Mouse (Mus musculus): Measurements from ENCODE around the gene Akap1. TPM values are rescaled to one million over a fixed set of nuclear protein-coding genes. Genes with fewer than 3 reads are reported as not detected.

The Akap1 gene
- total and polyA plus RNA-seq, 2 experiments from 2014 or later, result 24.4 to 48.2 TPM

- H3K27me3 ChIP-seq (ENCODE audit: insufficient read depth, low read length), result no peaks in the 10 kb centered on the region
- no peak overlapping the region for H3K9ac ChIP-seq (replicated peaks; ENCODE audit: low read length, poor library complexity, severe bottlenecking)
- no peak overlapping the region for H3K4me3 ChIP-seq (ENCODE audit: low read depth, low read length)
- no peak for DNase-seq (ENCODE audit: low spot score)
- no peak for ATAC-seq (ENCODE audit: low FRiP score)
- no peaks in the 10 kb centered on the region; the same call in 1 of the 2 replicates for H3K36me3 ChIP-seq (ENCODE audit: insufficient read depth, low read length)
- H3K27ac ChIP-seq (ENCODE audit: low read depth, low read length), result no peak overlapping the region
- no peaks in the 10 kb centered on the region; the same call in 1 of the 2 replicates for H3K4me1 ChIP-seq (ENCODE audit: insufficient read depth, low read length)
- 53% methylated on average over 3 of the region's 3 CpGs for WGBS
- TF ChIP-seq CTCF (IDR thresholded peaks at IDR 0.05), result no peak
- no peaks in the 10 kb centered on the region for H3K9me3 ChIP-seq (ENCODE audit: low read length)
- H3K4me2 ChIP-seq (ENCODE audit: low read depth, low read length, poor library complexity, severe bottlenecking), result no peak overlapping the region
Observed at GRCm38 (mm10) chr11:88857311-88858005, 6.9 kb downstream of the Akap1 start.

GRCm38 (mm10) chr11:88856383-88856782 is 8.0 kb downstream of the Akap1 start:
- H3K9ac ChIP-seq (replicated peaks; ENCODE audit: low read length, poor library complexity, severe bottlenecking), result no peak overlapping the region
- H3K9me3 ChIP-seq (ENCODE audit: low read length), result no peaks in the 10 kb centered on the region
- H3K36me3 ChIP-seq (ENCODE audit: insufficient read depth, low read length), result no peaks in the 10 kb centered on the region; the same call in 1 of the 2 replicates
- H3K4me2 ChIP-seq (ENCODE audit: low read depth, low read length, poor library complexity, severe bottlenecking), result no peak overlapping the region
- no peak overlapping the region for H3K27ac ChIP-seq (ENCODE audit: low read depth, low read length)
- no peak for TF ChIP-seq CTCF (IDR thresholded peaks at IDR 0.05)
- ATAC-seq (ENCODE audit: low FRiP score), result no peak
- 83% methylated on average over 2 of the region's 2 CpGs for WGBS
- DNase-seq (ENCODE audit: low spot score), result no peak
- H3K4me3 ChIP-seq (ENCODE audit: low read depth, low read length), result no peak overlapping the region
- H3K4me1 ChIP-seq (ENCODE audit: insufficient read depth, low read length), result no peaks in the 10 kb centered on the region; the same call in 1 of the 2 replicates
- H3K27me3 ChIP-seq (ENCODE audit: insufficient read depth, low read length), result no peaks in the 10 kb centered on the region

- H3K27me3 ChIP-seq (ENCODE audit: insufficient read depth, low read length), result no peaks in the 10 kb centered on the region
- no peak for ATAC-seq (ENCODE audit: low FRiP score)
- H3K4me2 ChIP-seq (ENCODE audit: low read depth, low read length, poor library complexity, severe bottlenecking), result no peak overlapping the region
- no peaks in the 10 kb centered on the region; the same call in 1 of the 2 replicates for H3K4me1 ChIP-seq (ENCODE audit: insufficient read depth, low read length)
- H3K4me3 ChIP-seq (ENCODE audit: low read depth, low read length), result no peak overlapping the region
- WGBS, result 62% methylated on average over 4 of the region's 4 CpGs
- no peak overlapping the region for H3K27ac ChIP-seq (ENCODE audit: low read depth, low read length)
- TF ChIP-seq CTCF (IDR thresholded peaks at IDR 0.05), result no peak
- no peaks in the 10 kb centered on the region for H3K9me3 ChIP-seq (ENCODE audit: low read length)
- H3K9ac ChIP-seq (replicated peaks; ENCODE audit: low read length, poor library complexity, severe bottlenecking), result no peak overlapping the region
- DNase-seq (ENCODE audit: low spot score), result no peak
- no peaks in the 10 kb centered on the region for H3K36me3 ChIP-seq (ENCODE audit: insufficient read depth, low read length)
Observed at GRCm38 (mm10) chr11:88855795-88856194, 8.6 kb downstream of the Akap1 start.

- DNase-seq (ENCODE audit: low spot score) (no peak), ATAC-seq (ENCODE audit: low FRiP score) (no peak)
- no peaks in the 10 kb centered on the region for H3K9me3 ChIP-seq (ENCODE audit: low read length)
- WGBS, result 91% methylated on average over 2 of the region's 2 CpGs
- no peak overlapping the region for H3K9ac ChIP-seq (replicated peaks; ENCODE audit: low read length, poor library complexity, severe bottlenecking)
- no peak overlapping the region for H3K4me2 ChIP-seq (ENCODE audit: low read depth, low read length, poor library complexity, severe bottlenecking)
- H3K4me3 ChIP-seq (ENCODE audit: low read depth, low read length), result no peak overlapping the region
- no peaks in the 10 kb centered on the region for H3K27me3 ChIP-seq (ENCODE audit: insufficient read depth, low read length)
- no peaks in the 10 kb centered on the region; the same call in 1 of the 2 replicates for H3K4me1 ChIP-seq (ENCODE audit: insufficient read depth, low read length)
- no peaks in the 10 kb centered on the region for H3K36me3 ChIP-seq (ENCODE audit: insufficient read depth, low read length)
- H3K27ac ChIP-seq (ENCODE audit: low read depth, low read length), result no peak overlapping the region
- no peak for TF ChIP-seq CTCF (IDR thresholded peaks at IDR 0.05)
Observed at GRCm38 (mm10) chr11:88853588-88853987, 10.8 kb downstream of the Akap1 start.

- H3K4me1 ChIP-seq (ENCODE audit: insufficient read depth, low read length), result no peaks in the 10 kb centered on the region; the same call in 1 of the 2 replicates
- H3K27me3 ChIP-seq (ENCODE audit: insufficient read depth, low read length), result no peaks in the 10 kb centered on the region
- no peak for DNase-seq (ENCODE audit: low spot score)
- H3K9me3 ChIP-seq (ENCODE audit: low read length), result no peaks in the 10 kb centered on the region
- WGBS, result 93% methylated on average over 4 of the region's 4 CpGs
- H3K4me2 ChIP-seq (ENCODE audit: low read depth, low read length, poor library complexity, severe bottlenecking), result no peak overlapping the region
- no peak for TF ChIP-seq CTCF (IDR thresholded peaks at IDR 0.05)
- H3K27ac ChIP-seq (ENCODE audit: low read depth, low read length), result no peak overlapping the region
- H3K36me3 ChIP-seq (ENCODE audit: insufficient read depth, low read length), result no peaks in the 10 kb centered on the region
- ATAC-seq (ENCODE audit: low FRiP score), result no peak
- H3K4me3 ChIP-seq (ENCODE audit: low read depth, low read length), result no peak overlapping the region
- no peak overlapping the region for H3K9ac ChIP-seq (replicated peaks; ENCODE audit: low read length, poor library complexity, severe bottlenecking)
Observed at GRCm38 (mm10) chr11:88852806-88853205, 11.6 kb downstream of the Akap1 start.

- WGBS, result 80% methylated on average over 15 of the region's 15 CpGs
- no peak for ATAC-seq (ENCODE audit: low FRiP score)
Observed at GRCm38 (mm10) chr11:88851049-88851825, 13.1 kb downstream of the Akap1 start.

More at GRCm38 (mm10) chr11:88851049-88851825, 13.1 kb downstream of the Akap1 start:
- Histone ChIP-seq H3K4me2 (ENCODE audit: low read depth, low read length, poor library complexity, severe bottlenecking) (no peak overlapping the region), H3K9me3 (ENCODE audit: low read length) (no peaks in the 10 kb centered on the region), H3K36me3 (ENCODE audit: insufficient read depth, low read length) (no peaks in the 10 kb centered on the region), H3K4me1 (ENCODE audit: insufficient read depth, low read length) (no peaks in the 10 kb centered on the region; the same call in 1 of the 2 replicates), H3K27ac (ENCODE audit: low read depth, low read length) (no peak overlapping the region), H3K9ac (replicated peaks; ENCODE audit: low read length, poor library complexity, severe bottlenecking) (no peak overlapping the region), H3K27me3 (ENCODE audit: insufficient read depth, low read length) (no peaks in the 10 kb centered on the region), H3K4me3 (ENCODE audit: low read depth, low read length) (no peak overlapping the region)
- no peak for DNase-seq (ENCODE audit: low spot score)
- no peak for TF ChIP-seq CTCF (IDR thresholded peaks at IDR 0.05)

Measured in midbrain, postnatal 0 days (tissue).